Mouse (Mus musculus) midbrain, embryonic 15.5 days (tissue): ENCODE measurements around the gene Gfra1. TPM values are rescaled to one million over a fixed set of nuclear protein-coding genes. Genes with fewer than 3 reads are reported as not detected.
A peak's percentile ranks its signal among the peaks of the same experiment; 100 is the strongest.

Source experiments
- ATAC-seq: fragments of 200-750 bp; cut with Nextera tagmentation; replicated peaks from 2 replicates; pipeline ENCODE4 v1.8.0; 2017; ENCODE audit warnings: moderate TSS enrichment
- H3K27ac ChIP-seq: fragments of 300-500 bp; sonication (generic); 2 replicates; pipeline ENCODE4 v1.5.1; 2015; ENCODE audit warnings: mild to moderate bottlenecking, inconsistent platforms
- H3K27me3 ChIP-seq: fragments of 300-500 bp; sonication (generic); replicated peaks from 2 replicates; pipeline ENCODE4 v1.6.1; 2015; ENCODE audit warnings: inconsistent platforms
- H3K36me3 ChIP-seq: fragments of 300-500 bp; sonication (generic); replicated peaks from 2 replicates; pipeline ENCODE4 v1.6.1; 2015; ENCODE audit warnings: inconsistent platforms
- H3K4me1 ChIP-seq: fragments of 300-500 bp; sonication (generic); 2 replicates; pipeline ENCODE4 v1.6.1; 2015; ENCODE audit warnings: inconsistent platforms
- H3K4me2 ChIP-seq: fragments of 300-500 bp; sonication (generic); 2 replicates; pipeline ENCODE4 v1.6.1; 2015; ENCODE audit warnings: inconsistent platforms, mild to moderate bottlenecking, moderate library complexity
- H3K4me3 ChIP-seq: fragments of 300-500 bp; sonication (generic); 2 replicates; pipeline ENCODE4 v1.5.1; 2015; ENCODE audit warnings: mild to moderate bottlenecking, inconsistent platforms
- H3K9ac ChIP-seq: fragments of 300-500 bp; sonication (generic); 2 replicates; pipeline ENCODE4 v1.6.1; 2015; ENCODE audit warnings: mild to moderate bottlenecking, inconsistent platforms
- H3K9me3 ChIP-seq: fragments of 300-500 bp; sonication (generic); 2 replicates; pipeline ENCODE4 v1.6.1; 2016; ENCODE audit warnings: inconsistent platforms
- WGBS: fragments of 180-500 bp; shearing (Covaris S2); methylation state at CpG from one replicate; pipeline ENCODE4 v1.1.7; 2015; ENCODE audit warnings: mixed read lengths; 5-methylcytosine and 5-hydroxymethylcytosine counted together
- polyA plus RNA-seq: library from polyadenylated mRNA; unstranded; fragments of >200 nt; fragmentation: Nextera tagmentation; extraction: Ambion mirVana; gene quantifications from 2 replicates; pipeline ENCODE4 v1.2.1, GENCODE M21; 2015

The Gfra1 gene
- polyA plus RNA-seq = 42.6 and 44.0 TPM in 2 replicates

GRCm38 (mm10) chr19:58455496-58456061 lies at the start of gene Gfra1:
Gene Gfra1 (minus strand): TSS chr19:58455909.
- peak; percentile 67 for ATAC-seq
- H3K4me2 ChIP-seq = peak within 1 kb of the TSS; percentile 96
- H3K9me3 ChIP-seq = no peaks in the 10 kb centered on the region
- H3K27me3 ChIP-seq = 0 out of 2 replicates have a peak, but pooled peaks cover 15% of the 10 kb centered on the region
- H3K4me1 ChIP-seq = peaks cover 68% of the 10 kb centered on the region
- under 1% methylated on average over 31 of the region's 31 CpGs for WGBS
- H3K27ac ChIP-seq = peak within 1 kb of the TSS; percentile 77
- peak within 1 kb of the TSS; percentile 54 for H3K4me3 ChIP-seq
- peak within 1 kb of the TSS; percentile 55 for H3K9ac ChIP-seq
- no peaks in the 10 kb centered on the region for H3K36me3 ChIP-seq

DNA sequence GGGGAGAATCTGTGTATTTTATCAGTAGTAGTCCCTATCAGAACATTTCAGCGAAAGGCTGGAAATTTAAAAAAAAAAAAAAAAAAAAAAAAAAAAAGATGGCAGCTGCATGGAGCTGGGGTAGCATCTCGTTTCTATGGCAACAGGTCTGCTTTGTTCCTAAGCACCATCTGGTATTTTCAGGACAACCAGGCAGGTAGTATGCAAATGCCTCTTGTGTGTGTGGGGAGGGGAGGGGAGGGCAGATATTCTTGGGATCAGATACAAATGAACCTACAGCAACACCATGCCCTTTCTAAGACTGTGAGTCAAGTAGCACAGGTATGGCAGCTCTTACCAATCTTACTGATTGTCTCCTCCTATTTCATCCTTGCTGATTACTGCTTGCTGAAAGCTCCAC lies 44.3 kb upstream of the Gfra1 start:
- H3K27ac ChIP-seq = no peak overlapping the region

GRCm38 (mm10) chr19:58499420-58499966 lies 43.8 kb upstream of the Gfra1 start:
- Histone ChIP-seq H3K4me2 (no peak overlapping the region), H3K4me1 (peaks cover 12% of the 10 kb centered on the region; the same call in 1 of the 2 replicates), H3K27me3 (no peaks in the 10 kb centered on the region), H3K9ac (no peak overlapping the region), H3K4me3 (no peak overlapping the region), H3K27ac (no peak overlapping the region), H3K36me3 (no peaks in the 10 kb centered on the region), H3K9me3 (no peaks in the 10 kb centered on the region)
- no peak for ATAC-seq
- WGBS = 67% methylated on average over 3 of the region's 3 CpGs

More for the DNA sequence above, 44.3 kb upstream of the Gfra1 start:
- no peak overlapping the region for H3K4me2 ChIP-seq
- 0 out of 2 replicates have a peak, but pooled peaks have one; percentile 52 for ATAC-seq
- H3K4me3 ChIP-seq = no peak overlapping the region
- H3K36me3 ChIP-seq = no peaks in the 10 kb centered on the region
- 87% methylated on average over 2 of the region's 2 CpGs for WGBS
- no peak overlapping the region for H3K9ac ChIP-seq
- H3K4me1 ChIP-seq = peaks cover 9% of the 10 kb centered on the region; the same call in 1 of the 2 replicates
- H3K9me3 ChIP-seq = no peaks in the 10 kb centered on the region
- H3K27me3 ChIP-seq = no peaks in the 10 kb centered on the region

GRCm38 (mm10) chr19:58497106-58497505 lies 41.4 kb upstream of the Gfra1 start:
- no peak overlapping the region for H3K27ac ChIP-seq
- H3K4me1 ChIP-seq = peaks cover 9% of the 10 kb centered on the region; the same call in 1 of the 2 replicates
- 58% methylated on average over 3 of the region's 3 CpGs for WGBS
- no peak for ATAC-seq
- H3K4me2 ChIP-seq = no peak overlapping the region
- no peaks in the 10 kb centered on the region for H3K9me3 ChIP-seq
- H3K36me3 ChIP-seq = no peaks in the 10 kb centered on the region
- H3K27me3 ChIP-seq = no peaks in the 10 kb centered on the region
- H3K4me3 ChIP-seq = no peak overlapping the region
- H3K9ac ChIP-seq = no peak overlapping the region

GRCm38 (mm10) chr19:58486686-58487085 lies 31.0 kb upstream of the Gfra1 start:
- H3K4me2 ChIP-seq = no peak overlapping the region
- no peaks in the 10 kb centered on the region for H3K27me3 ChIP-seq
- no peaks in the 10 kb centered on the region for H3K4me1 ChIP-seq
- H3K36me3 ChIP-seq = no peaks in the 10 kb centered on the region
- WGBS = 60% methylated on average over 2 of the region's 2 CpGs
- H3K9ac ChIP-seq = no peak overlapping the region
- no peaks in the 10 kb centered on the region for H3K9me3 ChIP-seq
- no peak for ATAC-seq
- no peak overlapping the region for H3K27ac ChIP-seq
- H3K4me3 ChIP-seq = no peak overlapping the region

DNA sequence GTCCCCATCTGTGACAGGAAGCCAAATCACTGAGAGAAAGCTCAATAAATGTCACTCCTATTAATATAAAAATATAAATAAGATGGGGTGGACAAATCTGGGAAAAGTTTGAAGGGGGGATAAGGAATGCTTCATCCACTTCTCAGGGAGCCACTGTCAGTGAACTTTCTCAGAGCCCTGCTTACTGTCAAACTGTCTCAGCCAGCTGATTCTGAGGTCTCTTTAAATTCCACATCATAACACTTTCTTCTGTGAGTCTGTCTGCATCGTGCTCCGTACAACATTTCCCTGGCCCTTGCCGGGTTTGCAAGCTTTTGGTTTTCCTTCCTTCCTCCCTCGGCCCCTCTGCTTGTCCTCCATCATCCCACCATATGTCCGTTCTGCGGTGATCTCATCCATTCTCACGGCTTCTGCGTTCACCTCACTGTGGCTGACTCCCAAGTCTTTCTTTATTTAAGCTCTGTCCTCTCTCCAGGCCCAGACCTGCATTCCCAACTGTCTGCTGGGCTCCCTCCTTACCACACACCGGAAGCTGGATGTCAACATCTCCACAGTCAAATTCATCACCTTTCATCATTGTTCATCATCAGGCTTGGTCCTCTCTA lies 26.8 kb upstream of the Gfra1 start:
- Histone ChIP-seq H3K4me1 (no peaks in the 10 kb centered on the region), H3K4me2 (no peak overlapping the region), H3K27me3 (no peaks in the 10 kb centered on the region), H3K27ac (no peak overlapping the region), H3K4me3 (no peak overlapping the region), H3K9me3 (no peaks in the 10 kb centered on the region), H3K36me3 (no peaks in the 10 kb centered on the region), H3K9ac (no peak overlapping the region)
- ATAC-seq = no peak
- 83% methylated on average over 9 of the region's 9 CpGs for WGBS

DNA sequence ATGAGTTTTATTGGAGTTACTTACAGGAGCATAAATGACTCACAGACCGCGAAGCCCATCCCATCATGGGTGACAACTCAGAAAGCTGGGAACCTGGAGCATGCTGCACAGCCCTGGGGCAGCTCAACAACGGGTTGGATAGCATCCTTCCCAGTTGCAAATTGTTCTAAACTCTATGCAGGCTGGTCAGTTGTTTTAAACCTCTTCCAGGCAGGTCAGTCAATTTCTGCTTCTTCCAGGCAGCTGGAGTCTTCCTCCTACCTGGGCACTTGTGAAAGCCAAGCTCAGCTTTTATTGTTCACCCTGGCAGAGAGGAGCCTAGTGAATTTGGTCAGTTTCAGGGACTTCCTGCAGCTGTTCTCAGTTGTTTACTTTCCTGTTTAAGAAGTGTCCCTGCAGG lies 18.5 kb upstream of the Gfra1 start:
- H3K9ac ChIP-seq = no peak overlapping the region
- H3K9me3 ChIP-seq = no peaks in the 10 kb centered on the region
- no peak overlapping the region for H3K4me3 ChIP-seq
- ATAC-seq = no peak
- no peaks in the 10 kb centered on the region for H3K36me3 ChIP-seq
- no peak overlapping the region for H3K27ac ChIP-seq
- WGBS = 92% methylated on average over 3 of the region's 3 CpGs
- H3K4me1 ChIP-seq = no peaks in the 10 kb centered on the region
- H3K4me2 ChIP-seq = no peak overlapping the region
- no peaks in the 10 kb centered on the region for H3K27me3 ChIP-seq

DNA sequence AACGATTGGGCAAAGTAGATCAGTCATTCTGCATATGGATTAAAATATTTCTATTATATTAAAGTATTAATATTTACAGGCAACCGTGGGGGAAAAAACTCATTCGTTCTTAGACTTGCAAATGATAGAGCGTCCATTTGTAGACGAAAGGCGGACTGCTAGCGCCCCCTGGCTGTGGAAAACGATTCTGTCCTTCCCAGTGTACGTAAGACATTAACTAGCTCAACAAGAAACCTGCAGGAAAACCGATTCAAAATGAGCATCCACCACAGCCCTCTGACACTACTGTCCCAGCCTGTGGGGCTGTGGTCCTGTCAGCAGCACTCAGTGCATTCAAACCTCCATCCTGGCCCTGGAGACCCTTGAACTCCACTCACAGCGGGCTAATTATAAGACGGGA lies 13.7 kb upstream of the Gfra1 start:
- Histone ChIP-seq H3K4me1 (no peaks in the 10 kb centered on the region), H3K9ac (no peak overlapping the region), H3K27ac (no peak overlapping the region), H3K9me3 (no peaks in the 10 kb centered on the region), H3K4me3 (no peak overlapping the region), H3K27me3 (0 out of 2 replicates have a peak, but pooled peaks cover 2% of the 10 kb centered on the region), H3K36me3 (no peaks in the 10 kb centered on the region), H3K4me2 (no peak overlapping the region)
- 0 out of 2 replicates have a peak, but pooled peaks have one; percentile 42 for ATAC-seq
- 13% methylated on average over 12 of the region's 12 CpGs for WGBS

GRCm38 (mm10) chr19:58468331-58468730 lies 12.6 kb upstream of the Gfra1 start:
- WGBS = 58% methylated on average over 2 of the region's 2 CpGs
- no peak overlapping the region for H3K4me3 ChIP-seq

GRCm38 (mm10) chr19:58463755-58464154 lies 8.0 kb upstream of the Gfra1 start:
- 77% methylated on average over 3 of the region's 3 CpGs for whole genome bisulfite sequencing
- ATAC-seq = no peak
- Histone ChIP-seq H3K9ac (no peak overlapping the region), H3K27me3 (0 out of 2 replicates have a peak, but pooled peaks cover 2% of the 10 kb centered on the region), H3K36me3 (no peaks in the 10 kb centered on the region), H3K27ac (no peak overlapping the region), H3K9me3 (no peaks in the 10 kb centered on the region), H3K4me1 (peaks cover 7% of the 10 kb centered on the region; the same call in 1 of the 2 replicates), H3K4me3 (no peak overlapping the region), H3K4me2 (no peak overlapping the region)

More at GRCm38 (mm10) chr19:58468331-58468730, 12.6 kb upstream of the Gfra1 start:
- no peak for ATAC-seq
- Histone ChIP-seq H3K27ac (no peak overlapping the region), H3K9ac (no peak overlapping the region), H3K4me1 (no peaks in the 10 kb centered on the region), H3K36me3 (no peaks in the 10 kb centered on the region), H3K4me2 (no peak overlapping the region), H3K9me3 (no peaks in the 10 kb centered on the region), H3K27me3 (0 out of 2 replicates have a peak, but pooled peaks cover 2% of the 10 kb centered on the region)

DNA sequence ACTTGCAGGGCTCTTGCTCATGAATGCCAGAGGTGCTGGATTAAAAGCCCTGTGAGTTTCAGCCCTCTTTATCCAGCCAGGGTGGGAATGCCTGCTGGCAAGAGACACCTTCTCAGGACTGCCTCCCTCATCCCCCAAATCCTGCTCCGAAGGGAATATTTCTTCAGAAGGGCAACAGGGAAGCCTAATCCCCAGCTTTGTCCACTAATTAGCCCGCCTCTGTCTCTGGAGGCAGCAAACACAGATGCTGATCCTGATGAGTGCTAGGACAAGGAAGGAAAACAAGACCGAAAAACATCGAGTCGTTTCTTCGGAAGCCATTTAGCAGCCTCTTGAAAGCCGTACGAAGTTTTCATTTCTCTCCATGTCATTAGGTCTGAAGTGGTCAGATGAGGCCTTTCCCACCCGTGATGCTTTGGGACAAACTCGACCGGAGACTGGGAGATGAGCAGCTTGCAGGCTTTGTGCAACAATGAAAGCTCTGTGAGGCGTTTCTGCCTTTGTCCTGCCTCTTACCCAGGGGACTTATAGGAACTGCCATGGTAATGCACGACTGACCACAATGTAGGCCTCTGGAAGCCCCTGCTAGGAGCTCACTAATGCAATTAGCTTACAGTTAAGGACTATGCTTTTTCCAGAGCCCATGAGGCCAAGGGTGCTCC lies 4.8 kb upstream of the Gfra1 start:
- Histone ChIP-seq H3K9me3 (no peaks in the 10 kb centered on the region), H3K9ac (no peak overlapping the region), H3K4me2 (no peak overlapping the region), H3K27me3 (0 out of 2 replicates have a peak, but pooled peaks cover 3% of the 10 kb centered on the region), H3K27ac (no peak overlapping the region), H3K36me3 (no peaks in the 10 kb centered on the region), H3K4me3 (no peak overlapping the region), H3K4me1 (peaks cover 22% of the 10 kb centered on the region)
- no peak for ATAC-seq
- 5% methylated on average over 13 of the region's 13 CpGs for WGBS

DNA sequence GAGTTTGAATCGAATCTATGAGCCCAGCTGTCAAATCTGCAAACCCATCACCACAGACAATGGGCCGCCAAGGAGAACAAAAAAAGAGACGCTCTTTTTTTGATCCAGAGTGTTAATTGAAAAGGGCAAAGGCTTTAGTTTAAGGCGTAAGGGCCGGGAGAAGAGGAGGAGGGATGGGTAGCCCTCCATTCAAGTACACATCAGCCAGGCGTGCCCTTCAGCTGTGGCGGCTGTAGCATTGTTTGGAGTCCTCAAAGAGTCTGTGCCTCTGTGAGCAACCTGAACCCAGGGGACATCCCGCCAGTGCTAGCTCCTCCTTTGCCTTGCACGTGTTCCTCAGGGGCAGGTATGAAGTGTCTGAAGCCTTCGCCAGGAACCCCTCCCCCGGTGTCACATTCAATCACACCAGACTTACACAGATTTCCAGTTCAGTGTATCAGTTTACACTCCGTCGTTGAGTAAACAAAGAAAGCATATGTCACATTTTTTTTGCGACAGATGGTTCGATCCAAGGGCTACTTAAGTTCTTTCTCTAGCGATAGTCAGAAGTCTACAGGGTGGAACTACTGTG lies 867 bp upstream of the Gfra1 start:
- no peaks in the 10 kb centered on the region for H3K9me3 ChIP-seq
- 0 out of 2 replicates have a peak, but pooled peaks have one; percentile 31 for ATAC-seq
- WGBS = 3% methylated on average over 16 of the region's 16 CpGs
- H3K4me3 ChIP-seq = peak overlapping the region; percentile 54
- H3K27me3 ChIP-seq = 0 out of 2 replicates have a peak, but pooled peaks cover 15% of the 10 kb centered on the region
- H3K36me3 ChIP-seq = no peaks in the 10 kb centered on the region
- peak overlapping the region; percentile 77 for H3K27ac ChIP-seq
- peak overlapping the region; percentile 55 for H3K9ac ChIP-seq
- H3K4me1 ChIP-seq = peaks cover 60% of the 10 kb centered on the region
- peak overlapping the region; percentile 96 for H3K4me2 ChIP-seq
